Mouse (Mus musculus) heart, embryonic 16.5 days (tissue): ENCODE results near the gene Ppfibp2. TPM values are rescaled to one million over a fixed set of nuclear protein-coding genes. Genes with fewer than 3 reads are reported as not detected.
A peak's percentile ranks its signal among the peaks of the same experiment; 100 is the strongest.

Experiments used
- ATAC-seq: fragments of 200-750 bp; cut with Nextera tagmentation; replicated peaks from 2 replicates; pipeline ENCODE4 v1.8.0; 2017; ENCODE audit warnings: moderate number of reproducible peaks; ENCODE audit not compliant: insufficient read depth, low FRiP score; ENCODE audit errors: extremely low read depth
- H3K27ac ChIP-seq: fragments of 300-500 bp; sonication (generic); 2 replicates; pipeline ENCODE4 v1.5.1; 2014; ENCODE audit warnings: mild to moderate bottlenecking, low read length, control low read depth, moderate library complexity
- H3K27me3 ChIP-seq: fragments of 300-500 bp; sonication (generic); 2 replicates; pipeline ENCODE4 v1.6.1; 2014; ENCODE audit warnings: low read length, mixed read lengths; ENCODE audit not compliant: control insufficient read depth, insufficient read depth
- H3K36me3 ChIP-seq: fragments of 300-500 bp; sonication (generic); 2 replicates; pipeline ENCODE4 v1.6.1; 2014; ENCODE audit not compliant: control insufficient read depth, insufficient read depth
- H3K4me1 ChIP-seq: fragments of 300-500 bp; sonication (generic); 2 replicates; pipeline ENCODE4 v1.6.1; 2014; ENCODE audit warnings: low read length, mixed read lengths; ENCODE audit not compliant: control insufficient read depth, insufficient read depth
- H3K4me2 ChIP-seq: fragments of 300-500 bp; sonication (generic); 2 replicates; pipeline ENCODE4 v1.6.1; 2014; ENCODE audit warnings: low read depth, mild to moderate bottlenecking, control low read depth, low read length
- H3K4me3 ChIP-seq: fragments of 300-500 bp; sonication (generic); 2 replicates; pipeline ENCODE4 v1.5.1; 2014; ENCODE audit warnings: mild to moderate bottlenecking, control low read depth, low read length
- H3K9ac ChIP-seq: fragments of 300-500 bp; sonication (generic); 2 replicates; pipeline ENCODE4 v1.6.1; 2014; ENCODE audit warnings: low read length, control low read depth
- H3K9me3 ChIP-seq: fragments of 300-500 bp; sonication (generic); replicated peaks from 2 replicates; pipeline ENCODE4 v1.6.1; 2016; ENCODE audit warnings: low read length; ENCODE audit not compliant: control insufficient read depth
- WGBS: fragments of 180-500 bp; shearing (Covaris S2); extraction: QIAGEN DNeasy Blood & Tissue Kit; methylation state at CpG from one replicate; pipeline ENCODE4 v1.1.7; 2014; 5-methylcytosine and 5-hydroxymethylcytosine counted together
- polyA plus RNA-seq: library from polyadenylated mRNA; unstranded; fragments of >200 nt; fragmentation: Nextera tagmentation; extraction: Ambion mirVana; gene quantifications from 2 replicates; pipeline ENCODE4 v1.2.1, GENCODE M21; 2015

The Ppfibp2 gene
- polyA plus RNA-seq, 1 experiment from 2014 or later, result 5.9 TPM

GRCm38 (mm10) chr7:107756748-107757147, 161.7 kb downstream of the Ppfibp2 start:
- Histone ChIP-seq H3K9me3 (no peaks in the 10 kb centered on the region), H3K4me3 (no peak overlapping the region), H3K4me2 (no peak overlapping the region), H3K9ac (no peak overlapping the region), H3K27me3 (peaks cover 3% of the 10 kb centered on the region; the same call in 1 of the 2 replicates), H3K36me3 (no peaks in the 10 kb centered on the region), H3K4me1 (peaks cover 8% of the 10 kb centered on the region), H3K27ac (no peak overlapping the region)
- WGBS, result 78% methylated on average over 2 of the region's 2 CpGs
- ATAC-seq, result no peak

GRCm38 (mm10) chr7:107757308-107758151, 162.5 kb downstream of the Ppfibp2 start, which contains the start of gene Cyb5r2:
TSS of gene Cyb5r2 (minus strand) at chr7:107758032.
- H3K9ac ChIP-seq, result peak within 1 kb of the TSS; percentile 9; the same call in 1 of the 2 replicates

GRCm38 (mm10) chr7:107770812-107771211, 175.8 kb downstream of the Ppfibp2 start:
- H3K4me3 ChIP-seq, result no peak overlapping the region
- no peak for ATAC-seq
- no peak overlapping the region for H3K4me2 ChIP-seq
- WGBS, result 52% methylated on average over 6 of the region's 6 CpGs
- no peaks in the 10 kb centered on the region for H3K36me3 ChIP-seq
- no peaks in the 10 kb centered on the region for H3K27me3 ChIP-seq
- H3K27ac ChIP-seq, result no peak overlapping the region
- no peaks in the 10 kb centered on the region for H3K4me1 ChIP-seq
- H3K9me3 ChIP-seq, result no peaks in the 10 kb centered on the region
- H3K9ac ChIP-seq, result no peak overlapping the region

More at GRCm38 (mm10) chr7:107757308-107758151, 162.5 kb downstream of the Ppfibp2 start, which contains the start of gene Cyb5r2:
- ATAC-seq, result 0 out of 2 replicates have a peak, but pooled peaks have one; percentile 35
- H3K27me3 ChIP-seq, result peaks cover 3% of the 10 kb centered on the region; the same call in 1 of the 2 replicates
- WGBS, result 15% methylated on average over 23 of the region's 23 CpGs
- H3K4me2 ChIP-seq, result peak within 1 kb of the TSS; percentile 58
- H3K36me3 ChIP-seq, result no peaks in the 10 kb centered on the region
- no peak within 1 kb of the TSS for H3K27ac ChIP-seq
- H3K4me1 ChIP-seq, result peaks cover 8% of the 10 kb centered on the region
- no peaks in the 10 kb centered on the region for H3K9me3 ChIP-seq
- H3K4me3 ChIP-seq, result peak within 1 kb of the TSS; percentile 30

- WGBS, result 61% methylated on average over 1 of the region's 1 CpGs
Measured at GRCm38 (mm10) chr7:107778216-107778615, 183.2 kb downstream of the Ppfibp2 start.

GRCm38 (mm10) chr7:107779611-107780010, 184.6 kb downstream of the Ppfibp2 start:
- Histone ChIP-seq H3K27me3 (no peaks in the 10 kb centered on the region), H3K9ac (no peak overlapping the region), H3K4me2 (no peak overlapping the region), H3K4me1 (no peaks in the 10 kb centered on the region), H3K9me3 (no peaks in the 10 kb centered on the region), H3K4me3 (no peak overlapping the region), H3K27ac (no peak overlapping the region), H3K36me3 (no peaks in the 10 kb centered on the region)
- no peak for ATAC-seq
- 41% methylated on average over 4 of the region's 4 CpGs for WGBS

More at GRCm38 (mm10) chr7:107778216-107778615, 183.2 kb downstream of the Ppfibp2 start:
- Histone ChIP-seq H3K9ac (no peak overlapping the region), H3K4me1 (no peaks in the 10 kb centered on the region), H3K4me2 (no peak overlapping the region), H3K4me3 (no peak overlapping the region), H3K9me3 (no peaks in the 10 kb centered on the region), H3K27me3 (no peaks in the 10 kb centered on the region), H3K27ac (no peak overlapping the region), H3K36me3 (no peaks in the 10 kb centered on the region)
- no peak for ATAC-seq

- WGBS, result 59% methylated on average over 3 of the region's 3 CpGs
- no peaks in the 10 kb centered on the region for H3K27me3 ChIP-seq
- no peak for ATAC-seq
- no peaks in the 10 kb centered on the region for H3K9me3 ChIP-seq
- no peaks in the 10 kb centered on the region for H3K36me3 ChIP-seq
- no peaks in the 10 kb centered on the region for H3K4me1 ChIP-seq
- no peak overlapping the region for H3K4me3 ChIP-seq
- no peak overlapping the region for H3K27ac ChIP-seq
- H3K9ac ChIP-seq, result no peak overlapping the region
- H3K4me2 ChIP-seq, result no peak overlapping the region
Measured at GRCm38 (mm10) chr7:107787977-107788620, 193.1 kb downstream of the Ppfibp2 start.

- no peaks in the 10 kb centered on the region for H3K9me3 ChIP-seq
- H3K4me2 ChIP-seq, result no peak overlapping the region
- H3K27me3 ChIP-seq, result no peaks in the 10 kb centered on the region
- no peak overlapping the region for H3K4me3 ChIP-seq
- WGBS, result 77% methylated on average over 2 of the region's 2 CpGs
- H3K36me3 ChIP-seq, result no peaks in the 10 kb centered on the region
- H3K4me1 ChIP-seq, result no peaks in the 10 kb centered on the region
- H3K27ac ChIP-seq, result no peak overlapping the region
- no peak overlapping the region for H3K9ac ChIP-seq
- no peak for ATAC-seq
Measured at GRCm38 (mm10) chr7:107796500-107796899, 201.5 kb downstream of the Ppfibp2 start.
